Mouse (Mus musculus): ENCODE measurements at regions not wholly inside any gene's neighbourhood (a gene's known extent, or its start where the extent isn't known, plus 50 kb on each side); places are given as distances from the start of the nearest gene placed in this dataset.
A peak's percentile ranks its signal among the peaks of the same experiment; 100 is the strongest.

DNA sequence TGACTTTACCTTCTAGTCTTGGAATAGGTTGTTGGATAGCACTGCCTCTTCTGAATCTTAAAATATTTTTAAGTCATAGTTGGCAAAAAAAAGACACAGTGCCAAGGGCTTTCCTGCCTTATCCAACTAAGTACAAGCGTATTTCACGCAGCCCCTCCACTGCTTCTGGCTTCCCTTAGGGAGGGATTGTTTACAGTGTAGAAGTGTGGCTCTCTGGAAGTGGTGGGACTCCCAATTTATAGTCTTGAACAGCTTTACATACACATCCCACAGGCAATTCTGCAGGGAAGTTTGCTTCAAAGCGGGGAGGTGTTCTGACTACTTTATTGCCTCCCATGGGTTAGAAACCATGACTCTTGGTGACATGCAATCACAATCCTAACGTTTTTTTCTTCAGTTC, 310.9 kb upstream of the Ift57 start:
- DNase-seq (ENCODE audit: low read depth, low spot score): no peak
- H3K36me3 ChIP-seq (ENCODE audit: control insufficient read depth in 1 of 2, insufficient read depth in 2 of 2, low read length in 2 of 2): no peaks in the 10 kb centered on the region
- no peak overlapping the region for H3K9ac ChIP-seq (ENCODE audit: control insufficient read depth, low read depth, low read length, poor library complexity, severe bottlenecking)
- no peak overlapping the region for H3K4me3 ChIP-seq (ENCODE audit: control insufficient read depth in 1 of 2, insufficient read depth in 1 of 2, low read depth in 2 of 2, low read length in 2 of 2)
- no peaks in the 10 kb centered on the region for H3K9me3 ChIP-seq (replicated peaks; ENCODE audit: insufficient read depth, low read length)
- no peak overlapping the region for H3K27ac ChIP-seq (ENCODE audit: control insufficient read depth, low read depth, low read length)
- H3K4me1 ChIP-seq (ENCODE audit: control insufficient read depth in 1 of 2, insufficient read depth in 2 of 2, low read length in 2 of 2): no peaks in the 10 kb centered on the region
- TF ChIP-seq CHD2 (IDR thresholded peaks at IDR 0.05; ENCODE audit: low read length) (no peak), POLR2AphosphoS5 (IDR thresholded peaks at IDR 0.05; ENCODE audit: borderline replicate concordance, low read depth, low read length) (no peak), E2F4 (IDR thresholded peaks at IDR 0.05; ENCODE audit: borderline replicate concordance, low read depth, low read length) (no peak), MEF2A (IDR thresholded peaks at IDR 0.05; ENCODE audit: extremely low read depth, insufficient replicate concordance, low read depth, low read length, poor library complexity, severe bottlenecking) (no peak), POLR2A (IDR thresholded peaks at IDR 0.05; ENCODE audit: control insufficient read depth in 1 of 2, insufficient read depth in 1 of 2, low read depth in 1 of 2, low read length in 2 of 2, poor library complexity in 1 of 2) (no peak), UBTF (IDR thresholded peaks at IDR 0.05; ENCODE audit: borderline replicate concordance, insufficient read depth, low read depth, low read length) (no peak), ZKSCAN1 (IDR thresholded peaks at IDR 0.05; ENCODE audit: low read depth, low read length) (no peak), ZMIZ1 (IDR thresholded peaks at IDR 0.05; ENCODE audit: low read depth, low read length) (no peak), ZC3H11A (IDR thresholded peaks at IDR 0.05; ENCODE audit: low read depth, low read length) (no peak), GABPA (IDR thresholded peaks at IDR 0.05; ENCODE audit: low read depth, low read length) (no peak), ELF1 (IDR thresholded peaks at IDR 0.05; ENCODE audit: low read depth, low read length) (no peak), ZNF384 (IDR thresholded peaks at IDR 0.05; ENCODE audit: low read depth, low read length) (no peak), BHLHE40 (IDR thresholded peaks at IDR 0.05; ENCODE audit: borderline replicate concordance, low read depth, low read length) (no peak), ETS1 (IDR thresholded peaks at IDR 0.05; ENCODE audit: low read depth, low read length) (no peak), NELFE (IDR thresholded peaks at IDR 0.05; ENCODE audit: low read depth, low read length) (no peak), MAZ (IDR thresholded peaks at IDR 0.05; ENCODE audit: low read depth, low read length) (no peak), MAFK (IDR thresholded peaks at IDR 0.05; ENCODE audit: borderline replicate concordance, low read depth, low read length) (no peak), GATA1 (IDR thresholded peaks at IDR 0.05; ENCODE audit: low read depth, low read length) (no peak)
- no peaks in the 10 kb centered on the region; a peak in 1 of 4 replicates for H3K27me3 ChIP-seq (ENCODE audit: control insufficient read depth in 1 of 2, insufficient read depth in 2 of 2, low read length in 2 of 2)
- no peaks in the 10 kb centered on the region for H3K79me2 ChIP-seq (ENCODE audit: control insufficient read depth, insufficient read depth, low read length, poor library complexity)

DNA sequence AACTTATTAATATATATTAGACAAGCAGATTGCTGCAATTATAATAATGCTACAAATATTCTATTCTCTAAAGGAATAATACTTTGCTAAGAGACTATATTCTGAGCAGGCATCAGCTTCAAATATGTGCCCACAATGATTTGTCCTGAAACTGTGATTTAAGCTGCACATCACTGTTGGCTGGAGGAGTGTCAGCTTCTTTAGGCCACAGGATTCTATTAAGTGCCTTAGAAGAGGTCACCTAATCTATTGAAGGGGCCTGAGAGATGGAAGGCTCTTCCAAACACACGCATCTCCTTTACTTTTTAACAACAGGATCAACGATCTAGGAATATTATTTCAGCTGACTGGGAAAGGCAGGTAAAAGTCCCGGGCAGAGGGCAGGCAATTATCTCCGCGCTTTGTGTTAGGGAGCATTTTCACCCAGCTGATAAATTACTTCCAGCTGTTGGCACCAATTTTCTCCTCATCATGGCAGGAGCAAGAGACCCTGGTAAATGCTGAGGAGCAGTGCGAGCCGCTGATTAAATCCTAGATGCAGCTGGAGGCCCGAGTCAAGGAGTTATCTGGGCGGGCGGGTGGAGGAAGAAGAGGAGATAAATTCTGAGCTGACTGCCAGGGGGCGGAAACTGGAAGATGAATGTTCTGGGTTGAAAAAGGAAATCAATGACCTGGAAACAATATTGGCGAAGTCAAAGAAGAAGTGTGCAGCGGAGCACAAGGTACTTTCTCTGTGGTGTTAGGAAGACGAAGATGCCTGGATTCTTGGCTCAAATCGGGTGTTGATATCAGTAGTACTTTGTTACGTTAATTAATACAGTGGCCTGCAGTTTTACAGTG, 290.9 kb upstream of the Ift57 start:
- H3K27ac ChIP-seq (ENCODE audit: control insufficient read depth, low read depth, low read length): no peak overlapping the region
- no peak overlapping the region for H3K4me3 ChIP-seq (ENCODE audit: control insufficient read depth in 1 of 2, insufficient read depth in 1 of 2, low read depth in 2 of 2, low read length in 2 of 2)
- no peaks in the 10 kb centered on the region for H3K4me1 ChIP-seq (ENCODE audit: control insufficient read depth in 1 of 2, insufficient read depth in 2 of 2, low read length in 2 of 2)
- no peaks in the 10 kb centered on the region for H3K36me3 ChIP-seq (ENCODE audit: control insufficient read depth in 1 of 2, insufficient read depth in 2 of 2, low read length in 2 of 2)
- H3K9ac ChIP-seq (ENCODE audit: control insufficient read depth, low read depth, low read length, poor library complexity, severe bottlenecking): no peak overlapping the region
- TF ChIP-seq CHD2 (IDR thresholded peaks at IDR 0.05; ENCODE audit: low read length) (no peak), ZC3H11A (IDR thresholded peaks at IDR 0.05; ENCODE audit: low read depth, low read length) (no peak), RCOR1 (IDR thresholded peaks at IDR 0.05; ENCODE audit: low read depth, low read length) (no peak), UBTF (IDR thresholded peaks at IDR 0.05; ENCODE audit: borderline replicate concordance, insufficient read depth, low read depth, low read length) (no peak), MAZ (IDR thresholded peaks at IDR 0.05; ENCODE audit: low read depth, low read length) (no peak)
- no peaks in the 10 kb centered on the region for H3K9me3 ChIP-seq (replicated peaks; ENCODE audit: insufficient read depth, low read length)
- no peaks in the 10 kb centered on the region for H3K79me2 ChIP-seq (ENCODE audit: control insufficient read depth, insufficient read depth, low read length, poor library complexity)
- H3K27me3 ChIP-seq (ENCODE audit: control insufficient read depth in 1 of 2, insufficient read depth in 2 of 2, low read length in 2 of 2): no peaks in the 10 kb centered on the region
- peak; percentile 4 for DNase-seq (ENCODE audit: low read depth, low spot score)

All from MEL (cell line).